Mouse (Mus musculus) embryonic facial prominence, embryonic 13.5 days (tissue): Measurements from ENCODE around the gene Ccnh. TPM values are rescaled to one million over a fixed set of nuclear protein-coding genes. Genes with fewer than 3 reads are reported as not detected.
"Not testable (repeated sequence)": the region's sequence is repeated elsewhere in the genome, so short reads cannot be mapped to it uniquely, and the experiment has no call there.

ENCODE experiments used
- ATAC-seq: fragments of 200-750 bp; cut with Nextera tagmentation; 2 replicates; pipeline ENCODE4 v1.8.0; 2017; ENCODE audit warnings: low read depth; ENCODE audit not compliant: insufficient number of reproducible peaks, insufficient read depth, low FRiP score, low TSS enrichment
- H3K27ac ChIP-seq: fragments of 300-500 bp; sonication (generic); 2 replicates; pipeline ENCODE4 v1.5.1; 2015; ENCODE audit warnings: moderate library complexity, mild to moderate bottlenecking, inconsistent platforms
- H3K27me3 ChIP-seq: fragments of 300-500 bp; sonication (generic); 2 replicates; pipeline ENCODE4 v1.6.1; 2015; ENCODE audit warnings: mild to moderate bottlenecking, inconsistent platforms
- H3K36me3 ChIP-seq: fragments of 300-500 bp; sonication (generic); 2 replicates; pipeline ENCODE4 v1.6.1; 2015; ENCODE audit warnings: mild to moderate bottlenecking, inconsistent platforms
- H3K4me1 ChIP-seq: fragments of 300-500 bp; sonication (generic); 2 replicates; pipeline ENCODE4 v1.6.1; 2015; ENCODE audit warnings: inconsistent platforms
- H3K4me2 ChIP-seq: fragments of 300-500 bp; sonication (generic); 2 replicates; pipeline ENCODE4 v1.6.1; 2015; ENCODE audit warnings: moderate library complexity, mild to moderate bottlenecking, inconsistent platforms
- H3K4me3 ChIP-seq: fragments of 300-500 bp; sonication (generic); 2 replicates; pipeline ENCODE4 v1.5.1; 2015; ENCODE audit warnings: mild to moderate bottlenecking, inconsistent platforms
- H3K9ac ChIP-seq: fragments of 300-500 bp; sonication (generic); 2 replicates; pipeline ENCODE4 v1.6.1; 2015; ENCODE audit warnings: mild to moderate bottlenecking, inconsistent platforms
- H3K9me3 ChIP-seq: fragments of 300-500 bp; sonication (generic); 2 replicates; pipeline ENCODE4 v1.6.1; 2016; ENCODE audit warnings: inconsistent platforms
- WGBS: fragments of 180-500 bp; shearing (Covaris S2); methylation state at CpG from one replicate; pipeline ENCODE4 v1.1.7; 2015; ENCODE audit warnings: mixed read lengths; 5-methylcytosine and 5-hydroxymethylcytosine counted together
- polyA plus RNA-seq: library from polyadenylated mRNA; unstranded; fragments of >200 nt; fragmentation: Nextera tagmentation; extraction: Ambion mirVana; gene quantifications from 2 replicates; pipeline ENCODE4 v1.2.1, GENCODE M21; 2015

The Ccnh gene
- polyA plus RNA-seq: 88.5 and 95.8 TPM in 2 replicates

DNA sequence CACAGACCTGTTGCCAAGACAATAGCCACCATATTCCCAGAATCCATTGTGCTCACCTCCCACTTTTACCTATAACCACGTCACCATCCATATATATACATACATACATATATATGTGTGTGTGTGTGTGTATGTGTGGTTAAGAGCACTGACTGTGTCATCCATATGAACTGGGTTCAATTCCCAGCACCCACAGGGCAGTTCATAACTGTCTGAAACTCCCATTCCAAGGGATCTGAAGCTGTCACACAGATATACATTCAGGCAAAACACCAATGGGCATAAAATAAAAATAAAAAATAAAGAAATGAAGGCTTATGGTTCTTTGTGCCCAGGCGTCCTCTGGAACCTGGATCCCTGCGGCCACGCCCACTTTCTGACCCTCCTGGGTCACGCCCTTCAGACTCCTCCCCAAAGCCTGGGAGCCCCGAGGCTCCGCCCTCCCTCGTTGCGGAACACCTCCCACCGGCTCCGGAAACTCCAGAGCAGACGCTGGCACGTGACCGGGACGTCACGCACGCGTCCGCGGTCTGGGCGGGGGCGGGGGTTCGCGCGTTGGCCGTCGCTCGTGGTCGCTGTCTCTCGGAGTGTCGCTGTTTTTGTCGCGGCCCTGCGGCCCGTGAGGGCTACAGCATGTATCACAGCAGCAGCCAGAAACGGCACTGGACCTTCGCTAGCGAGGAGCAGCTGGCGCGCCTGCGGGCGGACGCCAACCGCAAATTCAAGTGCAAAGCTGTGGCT lies at the start of gene Ccnh:
TSS of gene Ccnh (plus strand) at position 506 of the 741 bp plus-strand sequence.
- Histone ChIP-seq H3K27ac (peak within 1 kb of the TSS; percentile 69), H3K9ac (peak within 1 kb of the TSS; percentile 92), H3K4me3 (peak within 1 kb of the TSS; percentile 86), H3K27me3 (no peaks in the 10 kb centered on the region), H3K4me1 (peaks cover 8% of the 10 kb centered on the region), H3K4me2 (peak within 1 kb of the TSS; percentile 80), H3K9me3 (no peaks in the 10 kb centered on the region), H3K36me3 (peaks cover 25% of the 10 kb centered on the region)
- WGBS: 2% methylated on average over 44 of the region's 44 CpGs
- ATAC-seq: peak; percentile 96

DNA sequence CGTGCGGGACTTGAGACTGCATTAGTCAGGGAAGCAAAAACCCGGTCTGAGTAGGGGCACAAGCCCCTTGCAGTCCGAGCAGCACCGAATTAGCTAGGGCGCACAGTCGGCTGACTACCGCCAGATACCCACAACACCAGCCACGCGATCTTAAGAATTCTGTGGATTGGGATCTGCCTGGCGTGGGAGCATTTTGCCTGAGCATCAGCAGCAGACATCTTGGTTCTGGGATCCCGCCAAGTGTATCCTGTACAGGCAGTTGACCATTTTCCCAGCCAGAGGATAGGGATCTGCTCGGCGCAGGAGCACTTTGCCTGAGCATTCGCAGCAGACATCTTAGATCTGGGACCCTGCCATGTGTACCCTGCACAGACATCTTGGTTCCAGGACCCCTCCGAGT lies 45.8 kb upstream of the Ccnh start:
- not testable (repeated sequence) for H3K27me3 ChIP-seq, H3K9me3 ChIP-seq, H3K4me1 ChIP-seq, H3K4me3 ChIP-seq, H3K36me3 ChIP-seq, H3K27ac ChIP-seq, ATAC-seq, H3K4me2 ChIP-seq, H3K9ac ChIP-seq
- WGBS: 91% methylated on average over 16 of the region's 16 CpGs

DNA sequence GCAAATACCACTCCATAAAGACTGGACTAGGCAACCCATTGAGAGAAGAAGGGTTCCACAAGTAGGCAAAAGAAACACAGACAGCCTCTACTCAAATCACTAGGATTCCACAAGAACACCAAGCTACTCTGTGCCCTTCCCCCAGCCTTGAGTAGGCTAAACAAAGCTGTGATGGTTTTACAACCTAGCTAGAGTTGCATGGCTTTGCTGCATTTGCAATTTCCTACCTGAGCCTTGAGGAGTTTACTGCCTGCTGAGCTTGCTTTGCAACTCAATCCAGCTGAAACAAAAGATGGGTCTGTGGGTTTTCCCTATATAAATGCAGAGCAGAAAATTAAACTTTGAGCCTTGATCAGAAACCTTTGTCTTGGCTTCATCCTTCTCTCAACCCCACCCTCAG lies 42.7 kb upstream of the Ccnh start:
- Histone ChIP-seq H3K36me3 (no peaks in the 10 kb centered on the region), H3K9ac (no peak overlapping the region), H3K4me1 (no peaks in the 10 kb centered on the region), H3K4me3 (no peak overlapping the region), H3K27me3 (no peaks in the 10 kb centered on the region), H3K4me2 (no peak overlapping the region), H3K9me3 (no peaks in the 10 kb centered on the region), H3K27ac (no peak overlapping the region)
- ATAC-seq: no peak

DNA sequence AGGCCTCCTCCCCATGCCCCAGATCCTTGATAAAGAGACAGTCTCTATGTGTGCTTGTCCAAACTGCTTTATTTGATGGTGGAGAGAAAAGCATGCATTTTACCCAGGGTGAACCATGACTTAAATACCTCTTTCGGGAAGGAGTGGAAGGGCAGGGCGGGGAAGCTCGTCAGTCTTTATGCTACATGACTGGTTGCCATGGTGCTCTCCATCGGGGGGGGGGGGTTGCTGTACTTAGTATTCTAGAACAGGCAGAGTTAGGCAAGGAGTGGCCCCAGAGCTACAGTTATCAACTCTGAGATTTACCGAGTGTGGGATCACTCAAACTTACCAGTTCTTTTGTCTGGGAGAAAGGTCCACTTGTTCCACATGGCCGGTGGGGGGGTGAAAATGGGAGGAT lies 34.5 kb upstream of the Ccnh start:
- no peak overlapping the region for H3K9ac ChIP-seq
- no peak overlapping the region for H3K27ac ChIP-seq
- 84% methylated on average over 6 of the region's 6 CpGs for WGBS
- no peak for ATAC-seq
- H3K4me3 ChIP-seq: no peak overlapping the region
- no peaks in the 10 kb centered on the region for H3K4me1 ChIP-seq
- H3K36me3 ChIP-seq: no peaks in the 10 kb centered on the region
- no peaks in the 10 kb centered on the region for H3K27me3 ChIP-seq
- H3K9me3 ChIP-seq: no peaks in the 10 kb centered on the region
- H3K4me2 ChIP-seq: no peak overlapping the region

DNA sequence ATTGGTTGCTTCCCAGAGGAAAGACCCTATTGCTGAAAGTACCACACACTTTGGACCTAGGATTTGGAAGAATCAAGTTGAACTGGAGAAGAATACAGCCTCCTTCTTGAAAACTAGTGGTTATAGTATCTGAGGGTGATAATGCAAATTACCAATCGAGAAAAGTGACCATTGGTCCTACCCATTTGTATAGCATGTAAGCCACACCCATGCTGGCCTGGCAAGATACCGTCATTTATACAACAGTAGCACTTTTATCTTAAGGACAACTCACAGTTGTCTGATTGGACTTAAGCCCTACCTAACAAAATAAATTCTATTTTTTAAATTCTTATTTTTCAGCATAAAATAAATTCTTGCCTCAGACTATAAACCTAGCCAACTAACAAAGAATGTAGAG lies 29.2 kb upstream of the Ccnh start:
- ATAC-seq: no peak
- H3K9ac ChIP-seq: no peak overlapping the region

DNA sequence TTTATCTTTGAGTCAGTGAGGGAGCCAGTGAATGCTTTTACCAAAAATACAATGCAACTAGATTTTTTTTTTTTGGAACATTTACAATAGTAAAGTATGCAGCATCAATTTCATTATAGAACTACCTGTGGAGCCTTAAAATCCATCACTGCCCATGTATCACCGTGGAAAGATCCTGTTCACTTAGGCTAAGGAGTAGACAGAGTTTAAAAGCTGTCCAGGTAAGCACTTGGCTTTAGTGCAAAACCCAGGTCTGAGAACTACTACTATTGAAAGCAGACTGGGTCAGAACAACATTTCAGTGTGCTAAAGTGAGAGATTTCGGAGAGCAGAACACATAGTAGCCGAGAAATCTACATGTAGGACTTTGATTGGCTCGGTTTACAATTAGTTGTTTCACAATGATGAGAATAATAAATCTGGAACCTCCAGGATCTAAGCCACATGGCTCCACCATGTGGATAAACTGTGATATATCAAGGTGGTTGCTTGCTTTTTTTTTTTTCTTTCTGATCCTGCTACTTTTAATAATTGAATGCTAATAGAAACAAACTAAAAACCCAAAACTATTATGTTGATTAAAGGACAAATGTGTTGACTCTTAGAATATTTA lies 24.6 kb upstream of the Ccnh start:
- Histone ChIP-seq H3K4me1 (no peaks in the 10 kb centered on the region), H3K4me2 (no peak overlapping the region), H3K9me3 (no peaks in the 10 kb centered on the region), H3K27ac (no peak overlapping the region), H3K36me3 (no peaks in the 10 kb centered on the region), H3K27me3 (no peaks in the 10 kb centered on the region), H3K9ac (no peak overlapping the region), H3K4me3 (no peak overlapping the region)
- WGBS: 45% methylated on average over 4 of the region's 4 CpGs
- ATAC-seq: no peak

More for the DNA sequence above, 29.2 kb upstream of the Ccnh start:
- no peaks in the 10 kb centered on the region for H3K4me1 ChIP-seq
- no peak overlapping the region for H3K4me3 ChIP-seq
- H3K4me2 ChIP-seq: no peak overlapping the region
- H3K9me3 ChIP-seq: no peaks in the 10 kb centered on the region
- WGBS: 65% methylated on average over 2 of the region's 2 CpGs
- no peaks in the 10 kb centered on the region for H3K27me3 ChIP-seq
- no peaks in the 10 kb centered on the region for H3K36me3 ChIP-seq
- no peak overlapping the region for H3K27ac ChIP-seq

DNA sequence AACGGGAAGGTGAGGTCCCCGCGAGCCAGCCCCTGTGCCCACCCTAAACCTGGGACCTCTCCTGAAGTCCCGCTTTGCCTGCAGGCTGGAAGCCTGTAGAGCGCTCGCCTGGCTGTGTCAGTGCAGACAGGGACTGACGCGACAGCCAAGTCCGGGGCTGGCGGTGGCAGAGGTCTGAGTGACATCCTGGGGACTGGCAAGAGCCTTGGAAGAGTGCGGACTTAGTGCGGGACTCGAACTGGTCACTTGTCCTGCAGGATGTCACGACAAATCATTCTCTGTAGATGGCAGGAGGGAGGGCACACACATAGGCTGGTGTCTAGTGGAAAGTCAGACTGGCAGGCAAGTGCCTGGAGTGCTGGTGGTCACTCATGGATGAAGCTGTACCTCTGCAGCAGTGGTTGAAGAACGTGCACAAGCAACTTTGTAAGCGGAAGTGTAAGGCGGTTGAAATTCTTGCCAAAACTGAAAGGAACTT lies 475 bp downstream of the Ccnh start:
- 1% methylated on average over 17 of the region's 17 CpGs for WGBS
- peak; percentile 73 for ATAC-seq

DNA sequence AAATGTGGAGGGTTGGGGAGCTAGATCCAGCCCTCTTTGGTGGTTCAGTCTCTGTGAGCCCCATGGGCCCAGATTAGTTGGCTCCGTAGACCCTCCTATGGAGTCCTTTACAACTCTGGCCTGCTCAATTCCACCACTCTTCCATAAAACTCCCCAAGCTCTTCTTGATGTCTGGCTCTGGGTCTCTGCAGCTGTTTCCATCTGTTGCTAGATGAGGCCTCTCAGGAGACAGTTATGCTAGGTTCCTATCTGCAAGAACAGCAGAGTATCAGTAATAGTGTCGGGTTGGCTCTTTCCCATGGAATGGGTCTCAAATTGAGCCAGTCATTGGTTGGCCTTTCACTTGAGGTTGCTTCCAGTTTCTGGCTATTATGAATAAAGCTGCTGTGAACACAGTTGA lies 2.0 kb downstream of the Ccnh start:
- no peak overlapping the region for H3K9ac ChIP-seq
- ATAC-seq: no peak
- H3K9me3 ChIP-seq: no peaks in the 10 kb centered on the region
- no peak overlapping the region for H3K4me3 ChIP-seq
- H3K4me1 ChIP-seq: peaks cover 8% of the 10 kb centered on the region
- H3K36me3 ChIP-seq: peaks cover 28% of the 10 kb centered on the region
- 97% methylated on average over 2 of the region's 2 CpGs for WGBS
- no peak overlapping the region for H3K4me2 ChIP-seq
- H3K27me3 ChIP-seq: no peaks in the 10 kb centered on the region
- H3K27ac ChIP-seq: no peak overlapping the region

More for the DNA sequence above, 475 bp downstream of the Ccnh start:
- peak overlapping the region; percentile 69 for H3K27ac ChIP-seq
- peaks cover 8% of the 10 kb centered on the region for H3K4me1 ChIP-seq
- H3K4me3 ChIP-seq: peak overlapping the region; percentile 86
- H3K36me3 ChIP-seq: peaks cover 28% of the 10 kb centered on the region
- no peaks in the 10 kb centered on the region for H3K27me3 ChIP-seq
- H3K9ac ChIP-seq: peak overlapping the region; percentile 92
- H3K4me2 ChIP-seq: peak overlapping the region; percentile 80
- no peaks in the 10 kb centered on the region for H3K9me3 ChIP-seq

DNA sequence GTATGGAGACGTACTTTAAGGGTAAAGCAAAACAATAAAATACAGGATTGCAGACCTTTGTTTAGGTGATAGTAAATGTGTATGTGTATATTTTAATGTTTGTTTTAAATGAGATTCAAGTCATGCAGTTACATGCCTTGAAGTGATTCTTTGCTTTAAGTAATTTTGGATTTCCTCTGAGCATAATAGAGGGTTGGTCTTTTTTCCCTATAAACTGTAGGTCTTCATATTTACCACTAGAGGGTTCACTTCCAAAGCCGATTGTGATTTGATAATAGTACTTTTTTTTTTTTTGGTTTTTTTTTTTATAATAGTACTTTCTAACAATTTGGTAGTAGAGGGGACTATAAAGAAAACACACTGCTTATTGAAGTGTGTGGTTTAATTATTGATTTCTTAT lies 18.3 kb downstream of the Ccnh start:
- WGBS: 68% methylated on average over 2 of the region's 2 CpGs
- Histone ChIP-seq H3K27me3 (no peaks in the 10 kb centered on the region), H3K4me1 (no peaks in the 10 kb centered on the region), H3K9ac (no peak overlapping the region), H3K36me3 (peaks cover 36% of the 10 kb centered on the region), H3K9me3 (no peaks in the 10 kb centered on the region), H3K27ac (no peak overlapping the region), H3K4me2 (no peak overlapping the region), H3K4me3 (no peak overlapping the region)
- no peak for ATAC-seq

DNA sequence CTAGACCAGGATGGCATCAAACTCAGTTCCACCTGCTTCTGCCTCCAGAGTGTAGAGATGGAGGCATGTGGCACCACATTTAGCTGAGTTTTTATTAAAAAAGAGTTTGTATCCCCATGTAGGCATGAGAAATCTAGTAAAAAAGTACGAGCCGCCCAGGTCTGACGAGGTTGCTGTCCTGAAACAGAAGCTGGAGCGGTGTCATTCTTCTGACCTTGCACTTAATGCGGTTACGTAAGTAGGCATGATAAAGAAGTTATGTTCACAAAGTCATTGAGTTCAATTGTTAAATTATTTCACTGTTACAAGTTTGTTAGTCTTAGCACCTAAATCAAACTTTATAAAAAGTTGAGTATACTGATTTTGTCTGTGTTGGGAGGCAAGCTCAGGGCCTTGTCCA lies 19.4 kb downstream of the Ccnh start:
- Histone ChIP-seq H3K36me3 (peaks cover 35% of the 10 kb centered on the region), H3K27ac (no peak overlapping the region), H3K27me3 (no peaks in the 10 kb centered on the region), H3K4me3 (no peak overlapping the region), H3K4me1 (no peaks in the 10 kb centered on the region), H3K9me3 (no peaks in the 10 kb centered on the region), H3K9ac (no peak overlapping the region), H3K4me2 (no peak overlapping the region)
- ATAC-seq: no peak
- 96% methylated on average over 6 of the region's 6 CpGs for WGBS

DNA sequence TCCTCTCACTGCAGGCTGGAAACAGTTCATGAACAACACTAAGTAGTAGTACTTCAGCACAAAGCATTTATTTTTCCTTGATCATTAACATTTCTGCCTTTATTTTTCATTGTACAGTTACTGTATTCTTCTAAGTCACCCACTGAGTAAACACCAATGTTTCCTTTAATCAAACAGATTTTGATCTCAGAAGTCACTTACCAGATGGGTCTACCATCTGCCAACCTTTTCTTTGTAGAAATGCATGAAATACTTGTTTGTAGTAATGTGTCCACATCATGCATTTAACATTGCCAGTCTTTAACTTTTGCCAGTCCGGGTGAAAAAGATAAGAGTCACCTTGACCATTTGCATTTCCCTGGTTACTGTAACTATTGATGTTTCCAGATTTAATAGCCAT lies 21.1 kb downstream of the Ccnh start:
- Histone ChIP-seq H3K4me3 (no peak overlapping the region), H3K36me3 (peaks cover 27% of the 10 kb centered on the region), H3K4me2 (no peak overlapping the region), H3K27me3 (no peaks in the 10 kb centered on the region), H3K4me1 (no peaks in the 10 kb centered on the region), H3K27ac (no peak overlapping the region), H3K9ac (no peak overlapping the region), H3K9me3 (no peaks in the 10 kb centered on the region)
- ATAC-seq: no peak
- 74% methylated on average over 1 of the region's 1 CpGs for WGBS

DNA sequence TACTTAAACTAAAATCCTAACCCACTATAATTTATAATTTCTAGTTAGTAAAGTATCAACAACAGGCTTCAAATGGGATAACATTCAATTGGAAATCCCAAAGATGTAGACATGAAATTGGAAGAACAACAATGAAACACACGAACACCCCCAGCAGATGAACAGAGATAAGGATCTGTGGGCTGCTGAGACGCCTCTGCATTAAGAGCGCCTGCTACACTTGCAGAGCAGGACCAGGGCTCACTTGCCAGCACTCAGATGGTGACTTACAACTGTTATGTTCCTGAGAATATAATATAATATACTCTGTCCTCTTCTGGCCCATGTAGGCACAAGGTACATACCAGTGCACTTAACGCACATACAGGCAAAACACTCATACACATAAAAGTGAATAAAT lies 29.4 kb downstream of the Ccnh start:
- Histone ChIP-seq H3K27me3 (no peaks in the 10 kb centered on the region), H3K36me3 (peaks cover 35% of the 10 kb centered on the region), H3K27ac (no peak overlapping the region), H3K4me1 (no peaks in the 10 kb centered on the region), H3K4me2 (no peak overlapping the region), H3K4me3 (no peak overlapping the region), H3K9me3 (no peaks in the 10 kb centered on the region), H3K9ac (no peak overlapping the region)
- ATAC-seq: no peak
- WGBS: 73% methylated on average over 4 of the region's 4 CpGs
